Mouse (Mus musculus): ENCODE measurements around the gene Fzd9.

DNA sequence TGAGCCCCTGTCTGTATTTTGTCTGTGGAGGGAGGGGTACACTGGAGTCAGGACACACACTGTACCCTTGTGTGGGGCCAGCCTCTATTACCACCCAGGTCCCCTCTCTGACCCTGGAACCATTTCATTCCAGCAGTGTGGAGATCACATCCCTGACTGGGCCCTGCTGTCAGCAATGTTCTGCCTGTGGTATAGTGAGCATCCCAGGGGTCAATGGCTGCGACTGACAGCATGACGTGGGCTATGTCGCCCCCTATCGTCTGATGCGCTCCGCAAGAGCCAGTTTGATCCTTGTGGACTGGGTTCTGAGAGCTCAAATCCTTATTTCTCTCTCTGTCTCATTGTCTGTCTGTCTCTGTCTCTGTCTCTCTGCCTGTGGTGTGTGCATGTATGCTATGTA is 35.2 kb upstream of the Fzd9 start:
- TF ChIP-seq CTCF (IDR thresholded peaks at IDR 0.05; ENCODE audit: control insufficient read depth, insufficient read depth, low read length) (peak; percentile 87), POLR2A (IDR thresholded peaks at IDR 0.05; ENCODE audit: borderline replicate concordance, control insufficient read depth, low read depth, low read length) (no peak)
